Mouse (Mus musculus) urinary bladder, postnatal 14 days (tissue): ENCODE data around the gene Sav1.
A peak's percentile ranks its signal among the peaks of the same experiment; 100 is the strongest.

Experiments
- DNase-seq: peaks from one replicate; pipeline ENCODE4 v3.0.0; 2021; ENCODE audit warnings: low spot score

Sav1 gene

GRCm38 (mm10) chr12:69957378-69957777 is 29.4 kb downstream of the Sav1 start:
- DNase-seq = no peak

DNA sequence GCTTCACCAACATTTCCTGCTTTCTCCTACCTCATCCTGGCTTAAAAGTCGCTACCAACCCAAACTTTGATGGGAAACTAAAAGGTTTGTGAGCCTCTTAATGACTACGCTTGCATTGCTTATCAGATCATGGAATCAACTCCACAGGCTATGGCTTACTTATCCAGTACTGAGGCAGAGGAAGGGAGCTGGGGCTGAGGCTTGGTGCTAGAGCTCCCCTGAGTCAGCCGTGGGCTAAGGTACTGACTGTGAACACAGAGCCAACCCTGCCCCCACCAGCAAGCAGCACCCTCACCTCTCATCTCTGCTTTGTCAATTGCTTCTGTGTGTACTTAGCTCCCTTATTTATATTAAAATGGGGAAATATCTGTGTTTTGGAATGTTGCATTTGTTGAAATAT is 39.3 kb downstream of the Sav1 start:
- DNase-seq = no peak

DNA sequence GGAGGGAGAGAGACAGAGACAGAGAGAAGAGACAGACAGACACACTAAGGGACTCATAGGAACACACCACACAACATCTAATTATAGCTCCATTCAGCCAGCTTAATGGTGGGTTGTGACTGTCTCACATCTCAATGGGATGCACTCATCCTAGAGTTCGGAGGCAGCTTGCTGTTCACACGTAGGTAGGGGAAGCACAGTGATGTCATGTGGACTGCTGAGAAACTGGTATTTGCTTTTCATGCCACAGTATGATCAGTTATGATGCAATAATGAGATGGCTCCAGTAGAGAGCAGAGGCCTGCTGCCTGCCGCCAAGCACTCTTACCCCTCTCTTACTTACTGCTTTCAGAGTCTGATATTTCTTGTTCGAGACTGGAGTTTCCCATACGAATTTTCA is 40.9 kb downstream of the Sav1 start:
- DNase-seq = no peak

DNA sequence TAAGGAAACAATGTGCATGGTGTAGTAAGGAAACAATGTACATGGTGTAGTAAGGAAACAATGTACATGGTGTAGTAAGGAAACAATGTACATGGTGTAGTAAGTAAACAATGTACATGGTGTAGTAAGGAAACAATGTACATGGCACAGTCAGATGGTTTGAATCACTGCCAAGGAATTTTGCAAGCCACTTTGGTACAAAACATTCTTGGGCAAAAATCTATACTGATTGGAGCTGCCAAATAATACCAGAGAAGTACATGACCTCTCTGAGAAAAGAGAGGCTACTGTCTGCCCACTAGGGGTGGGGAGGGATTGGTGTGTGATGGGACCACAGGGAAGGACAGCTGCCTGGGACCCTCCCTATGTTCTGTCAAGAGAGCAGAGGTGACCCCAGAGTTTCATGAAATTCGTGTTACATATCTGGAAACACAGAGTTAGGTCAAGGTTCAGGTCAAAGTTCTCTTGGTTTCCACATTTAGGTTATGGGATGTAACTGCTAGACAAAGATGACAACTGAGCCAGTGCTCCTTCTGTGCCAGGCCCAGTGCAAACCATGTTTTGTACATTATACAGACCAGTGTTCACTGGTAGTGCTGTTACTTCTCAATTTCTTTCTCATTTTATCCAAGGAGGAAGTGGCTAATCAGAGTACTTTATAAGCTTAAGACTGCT is 45.0 kb downstream of the Sav1 start:
- DNase-seq = no peak

DNA sequence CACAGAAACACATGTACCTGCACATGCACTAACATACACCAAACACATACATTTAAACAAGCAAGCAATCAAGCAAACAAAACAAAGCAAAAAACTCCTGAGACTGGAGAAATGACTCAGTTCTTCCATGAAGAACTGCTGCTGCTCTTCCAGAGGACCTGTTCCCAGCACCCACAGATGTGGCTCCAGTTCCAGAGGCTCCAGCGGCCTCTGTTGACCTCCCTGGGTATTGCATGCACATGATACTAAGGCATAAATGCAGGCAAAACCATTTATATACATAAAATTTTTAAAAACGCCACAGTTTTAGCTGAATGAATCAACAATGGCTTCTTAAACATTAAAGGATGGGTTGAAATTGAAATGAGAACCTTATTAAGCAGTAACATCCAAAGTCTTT is 47.5 kb downstream of the Sav1 start:
- no peak for DNase-seq

GRCm38 (mm10) chr12:69937731-69938130 is 49.1 kb downstream of the Sav1 start:
- DNase-seq = no peak

GRCm38 (mm10) chr12:69926716-69927115 is 60.1 kb downstream of the Sav1 start:
- DNase-seq = no peak

DNA sequence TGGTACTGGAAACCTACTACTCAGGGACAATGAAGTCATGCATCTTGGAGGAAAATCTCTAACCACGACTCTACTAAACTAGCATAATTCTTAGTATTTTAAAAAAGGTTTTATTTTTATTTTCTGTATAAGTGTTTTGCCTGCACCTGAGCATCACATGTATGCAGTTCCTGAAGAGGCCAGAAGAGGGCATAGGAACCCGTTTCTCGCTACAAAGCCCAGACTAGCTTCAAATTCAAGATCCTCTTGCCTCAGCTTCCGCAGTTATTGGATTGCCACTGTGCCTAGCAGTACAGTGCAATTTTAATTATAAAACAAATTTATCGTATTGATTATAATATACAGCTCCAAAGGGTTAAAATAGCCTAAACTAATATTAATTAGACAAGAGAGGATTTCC is 62.8 kb downstream of the Sav1 start:
- peak; percentile 16 for DNase-seq

DNA sequence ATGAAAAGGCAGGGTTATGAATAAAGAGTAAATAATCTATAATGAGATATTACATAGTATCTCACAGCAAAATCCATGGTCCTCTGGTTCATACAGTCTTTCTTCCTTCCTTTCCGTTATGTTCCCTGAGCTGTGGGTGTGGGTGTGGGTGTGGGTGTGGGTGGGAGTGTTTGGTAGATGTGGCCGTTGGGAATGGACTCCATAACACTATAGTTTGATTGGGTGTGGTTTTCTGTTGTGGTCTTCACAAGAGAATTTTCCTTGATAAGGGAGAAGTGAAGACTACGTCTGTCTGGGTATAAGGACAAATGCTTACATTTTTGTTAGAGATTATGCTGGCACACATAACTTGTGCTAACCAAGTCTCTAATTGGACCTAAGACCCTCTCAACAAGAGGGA is 63.2 kb downstream of the Sav1 start:
- no peak for DNase-seq

GRCm38 (mm10) chr12:69923128-69923527 is 63.7 kb downstream of the Sav1 start:
- DNase-seq = no peak

GRCm38 (mm10) chr12:69922099-69922498 is 64.7 kb downstream of the Sav1 start:
- DNase-seq = no peak

GRCm38 (mm10) chr12:69917870-69918269 is 68.9 kb downstream of the Sav1 start:
- DNase-seq = no peak
